Mouse (Mus musculus): ENCODE data around the gene Zfp704.

DNA sequence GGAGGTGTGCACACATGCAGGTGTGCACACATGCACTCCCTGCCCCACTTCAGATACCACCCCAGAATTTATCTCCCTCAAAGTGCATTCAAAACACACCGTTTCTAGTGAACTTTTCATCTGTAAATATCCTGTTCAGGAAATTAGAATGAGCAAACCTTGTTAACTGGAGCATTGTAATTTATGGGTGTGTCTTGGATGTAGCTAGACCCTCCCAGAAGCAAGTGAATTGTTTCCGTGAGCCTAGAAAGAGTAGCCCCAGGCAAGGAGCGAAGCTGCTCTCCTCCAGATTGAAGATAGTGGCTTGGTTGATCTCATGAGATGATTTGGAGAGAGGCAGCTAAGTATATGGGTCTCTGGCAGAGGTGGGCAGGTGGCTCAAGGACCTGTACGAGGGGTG is 1.3 kb upstream of the Zfp704 start:
- no peak for TF ChIP-seq CTCF (IDR thresholded peaks at IDR 0.05; ENCODE audit: insufficient read depth, low read length)
- no peak for TF ChIP-seq POLR2A (IDR thresholded peaks at IDR 0.05; ENCODE audit: borderline replicate concordance, extremely low read depth, low read depth, low read length)
